Mouse (Mus musculus) ovary, adult 18-20 months (tissue): ENCODE measurements around the gene Eif2b2.

Source experiments
- DNase-seq: peaks from one replicate; pipeline ENCODE4 v3.0.0; 2022; ENCODE audit warnings: low spot score, mixed read lengths

Gene Eif2b2

DNA sequence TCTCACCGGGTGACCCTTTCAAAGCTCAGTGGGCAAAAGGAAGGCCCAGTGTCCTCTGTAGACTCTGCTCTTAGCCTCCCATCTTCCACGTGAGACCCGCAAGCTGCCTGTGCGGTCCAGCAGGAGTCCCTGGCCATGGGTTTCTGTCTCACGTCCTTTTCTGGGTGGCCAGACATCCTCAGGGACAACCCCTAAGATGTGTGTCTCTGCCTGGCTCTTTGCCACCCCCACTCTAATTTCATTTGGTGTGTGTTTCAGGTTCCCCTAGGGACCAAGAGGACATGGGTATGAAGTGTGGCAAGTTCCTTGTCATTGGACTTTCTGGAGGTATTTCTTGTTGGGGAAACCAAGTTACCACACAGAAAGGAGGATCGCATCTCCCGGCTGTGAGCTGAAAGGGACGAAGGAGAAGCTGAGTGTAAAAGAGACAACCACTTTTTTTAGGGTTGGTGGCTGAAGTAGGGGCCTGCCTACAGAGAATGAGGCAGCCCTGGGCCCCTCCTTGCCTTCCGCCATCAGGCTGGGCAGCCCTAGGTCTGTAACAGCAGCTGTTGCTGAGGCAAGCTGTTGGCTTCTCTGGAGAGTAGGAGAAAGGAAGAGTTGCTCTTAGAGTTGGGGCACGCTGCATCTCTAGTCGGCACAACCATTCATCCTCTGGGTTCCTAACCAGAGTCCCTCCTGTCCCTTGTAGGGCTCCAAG lies 25.2 kb upstream of the Eif2b2 start:
- DNase-seq, result no peak

DNA sequence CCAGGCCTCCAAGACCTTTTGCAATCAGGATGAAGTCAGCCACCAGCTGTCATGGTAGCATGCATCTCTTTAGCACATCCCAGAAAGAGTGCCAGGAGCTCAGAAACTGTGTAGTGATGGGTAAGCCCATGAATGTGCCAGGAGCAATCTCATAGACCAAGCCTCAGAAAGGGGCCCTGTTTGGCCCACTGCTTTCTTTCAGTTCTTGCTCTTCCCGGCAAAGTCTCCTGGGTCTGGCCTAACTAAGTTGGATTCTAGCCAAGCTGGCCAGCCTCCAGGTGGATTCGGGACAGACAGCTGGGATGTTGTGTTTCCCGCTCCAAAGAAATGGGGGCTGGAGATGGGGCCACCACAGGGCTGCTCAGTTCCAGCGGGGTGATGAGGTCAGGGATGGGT lies 24.7 kb upstream of the Eif2b2 start:
- DNase-seq, result peak; percentile 29

DNA sequence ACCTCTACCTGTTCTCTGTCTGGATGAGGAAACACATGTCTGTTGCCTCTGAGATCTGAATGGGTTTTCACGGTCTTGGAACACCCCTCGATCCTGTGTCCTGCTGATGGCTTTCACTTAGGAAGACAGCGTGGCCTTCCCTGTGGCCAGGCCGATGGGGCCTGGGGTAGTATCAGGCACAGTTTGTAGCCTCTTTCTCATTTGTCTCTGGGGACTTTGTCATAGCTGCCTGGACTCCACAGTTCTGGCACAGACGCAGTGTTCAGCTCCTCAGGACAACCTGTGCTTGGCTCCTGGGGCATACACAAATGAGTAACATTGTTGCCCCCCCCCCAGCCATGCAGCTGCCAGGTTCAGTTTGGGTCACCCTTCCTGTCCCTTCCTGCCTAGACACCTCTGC lies 24.2 kb upstream of the Eif2b2 start:
- no peak for DNase-seq

DNA sequence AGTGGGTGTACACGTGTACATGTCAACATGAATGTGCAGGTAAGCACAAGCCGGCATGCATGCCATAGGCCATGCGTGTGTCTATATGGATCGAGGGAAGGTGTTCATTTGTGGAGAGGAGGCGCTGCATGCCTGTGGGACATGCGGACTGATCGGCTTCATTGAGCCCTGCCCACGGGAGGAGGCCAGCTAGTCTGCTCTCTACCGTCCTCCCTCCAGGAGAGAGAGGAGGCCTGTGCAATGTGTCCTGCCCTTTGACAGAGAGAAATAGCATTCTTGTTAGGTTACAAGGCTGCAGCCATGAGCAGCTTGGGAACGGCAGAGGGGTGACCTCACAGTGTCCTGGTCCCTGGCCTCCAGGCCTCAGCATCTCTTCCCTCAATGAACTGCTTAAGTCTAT lies 23.1 kb upstream of the Eif2b2 start:
- DNase-seq, result no peak

DNA sequence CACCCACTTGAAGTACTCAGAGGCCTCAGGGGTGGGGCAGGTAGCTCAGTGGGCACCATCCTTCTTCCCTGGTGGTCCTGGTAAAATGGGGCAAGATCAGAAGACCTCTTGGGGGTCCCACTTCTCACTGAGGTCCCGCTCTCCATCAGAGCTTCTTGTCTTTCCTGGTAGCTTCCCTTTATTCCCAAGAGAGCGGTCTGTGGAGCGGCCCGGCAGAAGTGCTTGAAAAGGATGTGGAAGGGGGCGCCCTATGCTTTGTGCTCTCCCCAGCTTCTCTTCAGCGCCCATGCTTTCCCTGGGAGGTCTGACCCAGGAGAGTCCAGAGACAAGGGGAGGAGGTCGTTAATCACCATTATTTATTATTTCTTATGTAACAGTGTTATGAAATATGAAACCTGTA lies 21.9 kb upstream of the Eif2b2 start:
- DNase-seq, result no peak

DNA sequence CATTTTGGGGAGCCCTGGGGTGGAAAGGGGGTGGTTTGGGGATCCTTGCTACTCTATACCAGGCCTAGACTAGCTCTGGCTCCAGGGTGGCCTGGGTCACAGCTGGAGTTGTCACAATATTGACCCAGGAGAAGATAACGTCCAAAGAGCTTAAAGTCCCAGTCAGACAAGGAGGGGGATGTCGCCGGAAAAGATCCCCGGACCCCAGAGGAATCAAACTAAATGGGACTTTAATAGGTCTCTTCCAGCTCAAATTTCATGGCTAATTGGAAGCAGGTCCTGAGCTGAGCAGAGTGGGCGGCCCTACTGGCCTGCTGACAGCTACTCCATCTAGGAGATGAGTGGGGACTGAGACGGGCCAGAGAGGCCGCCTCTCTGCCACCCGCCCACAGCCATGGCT lies 21.3 kb upstream of the Eif2b2 start:
- DNase-seq, result no peak

DNA sequence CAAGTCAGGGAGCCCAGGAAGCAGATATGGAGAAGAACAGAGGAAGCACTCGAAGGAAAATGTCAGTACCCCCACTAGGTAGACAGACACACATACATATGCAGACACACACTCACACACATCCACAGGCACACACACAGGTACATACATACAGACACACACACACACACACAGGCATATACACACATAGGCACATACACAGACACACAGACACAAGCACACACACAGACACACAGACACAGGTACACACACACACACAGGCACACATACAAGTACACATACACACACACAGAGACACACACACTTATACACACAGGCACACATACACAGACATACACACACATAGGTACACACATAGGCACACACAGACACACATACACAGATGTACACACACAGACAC lies 19.3 kb upstream of the Eif2b2 start:
- no peak for DNase-seq

DNA sequence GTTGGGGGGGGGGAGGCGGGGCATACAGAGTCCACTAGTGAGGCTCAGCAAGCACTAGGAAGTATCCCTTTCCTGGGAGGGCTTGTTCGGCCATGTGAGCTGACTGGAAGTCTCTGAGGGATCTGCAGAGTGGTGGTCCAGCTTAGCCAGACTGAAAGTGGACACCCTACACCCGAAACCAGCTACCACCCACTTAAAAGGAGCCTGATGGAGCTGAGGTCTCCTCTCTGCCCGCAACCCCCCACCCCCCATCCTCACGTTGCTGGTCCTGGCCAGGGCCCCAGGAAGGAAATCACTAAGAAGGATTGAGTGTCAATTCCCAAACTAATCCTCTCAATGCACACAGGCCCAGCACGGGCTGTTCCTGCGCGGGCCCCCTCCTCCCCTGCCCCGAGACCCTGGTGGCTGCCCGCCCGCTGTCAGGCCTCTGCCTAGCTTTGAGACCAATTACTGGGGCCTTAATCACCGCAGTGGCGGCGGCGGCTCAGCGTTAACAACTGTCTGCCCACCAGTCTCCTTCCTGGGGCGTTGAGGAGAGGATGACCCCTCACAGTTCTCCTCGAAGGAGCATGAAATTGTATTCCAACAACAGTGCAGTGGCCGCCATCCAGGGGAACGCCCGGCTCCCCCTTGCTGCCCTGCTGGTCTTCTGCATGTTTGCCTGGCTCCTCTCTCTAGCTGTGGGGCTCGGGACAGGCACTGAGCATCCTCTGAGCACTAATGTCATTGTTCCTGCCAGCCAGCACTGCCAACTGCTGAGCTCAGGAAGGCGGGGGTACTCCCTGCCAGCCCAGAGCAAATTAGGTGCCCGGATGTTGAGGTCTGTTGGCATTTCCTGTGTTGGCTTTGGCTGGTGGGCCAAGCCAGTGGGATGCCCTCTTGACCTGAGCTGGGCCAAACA lies 18.1 kb upstream of the Eif2b2 start:
- no peak for DNase-seq

DNA sequence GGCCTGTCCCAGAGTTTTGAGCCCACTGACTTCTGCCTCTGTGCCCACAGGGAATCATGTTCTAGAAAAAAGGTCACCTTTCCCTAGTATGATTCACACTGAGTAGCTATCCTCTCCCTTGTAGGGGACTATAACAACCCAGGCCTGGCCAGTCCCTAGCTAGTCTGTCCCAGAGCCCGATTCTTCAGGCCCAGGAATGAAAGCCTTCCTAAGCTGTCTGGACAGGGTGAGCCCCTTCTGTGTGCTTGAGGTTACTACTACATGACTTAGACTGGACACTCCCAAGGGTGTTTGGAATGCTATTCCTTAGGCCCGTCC lies 17.5 kb upstream of the Eif2b2 start:
- DNase-seq, result no peak

DNA sequence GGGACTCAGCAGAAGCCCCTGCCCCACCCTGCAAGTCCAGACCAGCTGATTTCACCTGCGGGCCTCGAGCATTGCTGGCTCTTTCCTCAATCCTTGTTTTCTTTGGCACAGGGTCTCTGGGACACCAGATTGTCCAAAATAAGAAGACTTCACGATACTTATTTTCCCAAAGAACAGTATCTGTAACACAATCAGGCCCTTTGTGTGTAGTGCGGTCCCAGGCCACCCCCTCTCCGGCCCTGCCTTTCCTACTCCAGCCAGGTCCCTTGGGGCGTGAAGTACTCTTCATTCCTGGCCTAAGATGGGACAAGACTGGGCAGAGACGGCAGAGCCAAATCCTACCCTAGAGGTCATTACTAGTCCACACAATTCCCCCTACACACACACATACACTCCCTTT lies 17.1 kb upstream of the Eif2b2 start:
- no peak for DNase-seq

DNA sequence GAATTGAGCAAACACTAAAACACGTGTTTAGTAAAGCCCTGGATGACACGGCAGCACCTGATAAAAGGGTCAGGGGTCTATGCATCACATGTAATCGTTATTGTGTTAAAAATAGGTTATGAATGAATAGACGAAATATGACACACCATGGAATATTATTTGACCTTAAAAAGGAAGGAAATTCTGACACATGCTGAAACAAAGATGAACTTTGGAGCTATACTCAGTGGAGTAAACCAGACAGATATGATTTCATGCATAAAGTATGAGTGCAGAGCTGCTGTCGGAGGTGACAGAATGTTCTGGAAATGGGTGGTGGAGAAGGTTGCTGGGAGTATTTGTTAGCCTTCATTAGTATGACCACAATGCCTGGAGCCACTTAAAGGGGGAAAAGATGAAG lies 15.6 kb upstream of the Eif2b2 start:
- no peak for DNase-seq

DNA sequence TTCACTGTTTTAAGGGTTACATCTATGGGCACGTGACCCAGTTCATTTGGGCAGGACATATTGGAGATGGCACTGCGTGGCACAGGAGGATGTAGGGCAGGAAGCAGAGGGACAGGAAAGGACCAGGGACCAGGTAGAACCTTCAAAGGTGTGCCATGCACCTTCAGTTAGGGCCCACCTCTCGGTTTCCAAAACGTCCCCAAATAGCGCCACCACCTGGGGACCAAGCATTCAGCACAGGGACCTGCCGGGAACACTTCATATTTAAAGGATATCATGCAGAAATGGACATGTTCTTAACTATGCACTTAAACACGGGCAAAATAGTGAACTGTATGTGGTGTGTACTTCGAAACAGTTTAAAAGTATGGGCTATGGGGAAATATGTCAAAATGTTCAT lies 15.2 kb upstream of the Eif2b2 start:
- no peak for DNase-seq

DNA sequence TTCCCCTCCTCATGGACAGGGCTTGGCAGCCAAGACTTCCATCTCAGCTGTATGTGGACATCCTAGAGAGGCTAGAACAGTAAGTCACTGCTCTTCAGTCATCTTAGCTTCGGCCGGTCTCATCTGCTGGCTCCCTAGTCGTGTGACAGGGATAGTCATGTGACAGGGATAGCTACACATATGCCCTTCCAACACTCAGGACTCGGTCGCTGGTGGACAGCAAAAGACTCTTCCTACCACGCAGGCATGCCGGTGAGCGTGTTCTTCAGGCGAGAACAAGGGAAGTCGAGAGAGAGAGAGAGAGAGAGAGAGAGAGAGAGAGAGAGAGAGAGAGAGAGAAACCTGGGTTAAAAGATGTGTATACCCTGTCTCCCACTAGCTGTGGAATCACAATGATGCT lies 13.9 kb upstream of the Eif2b2 start:
- DNase-seq, result no peak

DNA sequence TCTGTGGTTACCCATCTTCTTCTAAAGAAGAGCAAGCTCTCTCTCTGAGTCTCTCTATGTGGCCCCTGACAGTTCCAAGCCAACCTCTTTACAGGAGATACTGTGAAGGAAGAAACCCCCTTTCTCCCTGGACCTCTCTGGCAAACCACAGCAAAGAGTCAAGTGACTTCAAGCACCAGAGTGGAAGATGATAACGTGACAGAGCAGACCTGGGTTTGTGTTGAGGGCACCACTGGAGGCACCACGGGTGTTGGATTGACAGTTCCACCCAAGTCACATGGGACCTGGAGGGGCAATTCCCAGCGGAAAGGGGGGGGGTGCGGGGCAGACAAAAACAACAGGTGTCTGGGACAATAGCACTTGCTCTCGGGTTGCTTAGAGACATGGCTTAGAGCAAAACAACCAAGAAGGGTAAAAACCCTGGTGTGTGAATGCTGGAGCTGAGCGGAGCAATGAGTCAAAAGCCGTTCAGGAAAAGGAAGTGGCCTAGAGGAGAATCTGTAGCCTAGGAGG lies 10.5 kb upstream of the Eif2b2 start:
- no peak for DNase-seq

DNA sequence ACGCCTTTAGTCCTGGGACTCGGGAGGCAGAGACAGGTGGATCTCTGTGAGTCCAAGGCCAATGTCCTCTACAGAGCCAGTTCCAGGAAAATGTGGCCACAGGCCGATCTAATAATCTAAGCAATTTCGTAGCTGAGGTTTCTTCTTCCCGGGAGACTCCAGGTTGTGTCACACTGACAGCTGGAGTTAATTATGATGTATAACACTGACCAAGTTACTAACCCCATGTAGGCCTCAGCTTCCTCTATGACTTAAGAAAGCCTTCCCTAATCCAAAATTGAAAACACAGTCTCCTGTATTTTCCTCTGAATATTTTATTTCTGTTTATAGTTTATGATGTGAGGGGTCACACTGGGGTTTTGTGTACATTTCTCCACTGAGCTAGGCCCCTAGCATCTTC lies 4.2 kb upstream of the Eif2b2 start:
- no peak for DNase-seq

DNA sequence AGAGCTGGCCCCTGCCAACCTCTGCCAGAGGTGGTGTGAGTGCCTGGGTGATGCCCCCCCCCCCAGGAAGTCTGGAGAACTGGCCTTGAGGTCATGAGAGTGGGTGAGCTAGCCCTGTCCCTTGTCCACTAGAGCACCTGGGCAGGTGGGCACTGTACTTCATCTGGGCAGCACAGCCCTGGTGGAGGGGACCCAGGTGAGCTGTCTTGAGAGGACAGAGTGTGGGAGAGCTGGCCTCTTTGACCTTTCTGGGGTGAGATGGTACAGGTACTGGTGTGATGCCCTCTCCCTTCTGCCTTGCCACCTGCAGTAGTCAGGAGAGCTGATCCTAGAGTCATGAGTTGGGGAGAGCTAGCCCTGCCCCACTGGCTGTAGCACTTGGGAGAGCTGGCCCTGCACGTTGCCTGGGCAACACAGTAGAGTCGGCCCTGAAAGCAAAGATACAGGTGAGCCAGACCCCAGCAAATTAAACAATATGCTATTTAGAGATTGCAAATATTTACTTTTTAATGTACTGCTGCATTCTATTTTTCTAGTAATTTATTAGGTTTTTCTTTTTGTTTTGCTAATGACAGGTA lies 1.5 kb upstream of the Eif2b2 start:
- no peak for DNase-seq

DNA sequence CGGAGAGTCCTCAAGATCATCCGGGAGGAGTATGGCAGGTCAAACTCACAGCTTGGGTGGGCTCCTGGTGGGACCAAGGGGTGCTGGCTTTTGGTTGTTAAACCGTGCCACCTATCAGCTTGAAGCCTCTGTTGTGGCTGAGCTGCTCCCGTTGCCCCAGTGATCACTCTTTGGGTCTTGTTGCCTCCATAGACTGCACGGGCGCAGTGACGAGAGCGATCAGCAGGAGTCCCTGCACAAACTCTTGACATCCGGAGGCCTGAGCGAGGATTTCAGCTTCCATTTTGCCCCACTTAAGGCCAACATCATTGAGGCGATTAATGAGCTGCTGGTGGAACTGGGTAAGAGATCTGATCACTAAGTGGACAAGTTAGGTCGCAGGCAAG lies 617 bp downstream of the Eif2b2 start:
- DNase-seq, result no peak

DNA sequence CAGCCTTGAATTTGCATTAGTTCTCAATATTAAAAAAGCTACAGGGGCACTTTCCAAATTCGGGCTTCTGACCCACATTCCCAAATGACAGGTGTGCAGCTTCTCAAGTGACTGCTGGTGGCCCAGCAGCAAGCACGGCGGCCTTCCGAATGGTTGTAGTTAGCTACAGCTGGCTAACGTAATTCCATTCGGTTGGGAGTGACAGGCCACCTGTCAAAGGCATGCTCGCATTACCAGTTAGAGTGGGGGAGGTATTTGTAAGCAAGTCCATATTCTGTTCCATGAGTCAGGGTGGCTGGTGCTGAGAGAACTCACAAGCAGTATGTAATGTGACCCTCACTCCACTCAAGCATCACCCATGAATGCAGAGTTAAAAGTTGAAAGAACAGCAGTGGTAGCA lies 7.9 kb downstream of the Eif2b2 start:
- no peak for DNase-seq

DNA sequence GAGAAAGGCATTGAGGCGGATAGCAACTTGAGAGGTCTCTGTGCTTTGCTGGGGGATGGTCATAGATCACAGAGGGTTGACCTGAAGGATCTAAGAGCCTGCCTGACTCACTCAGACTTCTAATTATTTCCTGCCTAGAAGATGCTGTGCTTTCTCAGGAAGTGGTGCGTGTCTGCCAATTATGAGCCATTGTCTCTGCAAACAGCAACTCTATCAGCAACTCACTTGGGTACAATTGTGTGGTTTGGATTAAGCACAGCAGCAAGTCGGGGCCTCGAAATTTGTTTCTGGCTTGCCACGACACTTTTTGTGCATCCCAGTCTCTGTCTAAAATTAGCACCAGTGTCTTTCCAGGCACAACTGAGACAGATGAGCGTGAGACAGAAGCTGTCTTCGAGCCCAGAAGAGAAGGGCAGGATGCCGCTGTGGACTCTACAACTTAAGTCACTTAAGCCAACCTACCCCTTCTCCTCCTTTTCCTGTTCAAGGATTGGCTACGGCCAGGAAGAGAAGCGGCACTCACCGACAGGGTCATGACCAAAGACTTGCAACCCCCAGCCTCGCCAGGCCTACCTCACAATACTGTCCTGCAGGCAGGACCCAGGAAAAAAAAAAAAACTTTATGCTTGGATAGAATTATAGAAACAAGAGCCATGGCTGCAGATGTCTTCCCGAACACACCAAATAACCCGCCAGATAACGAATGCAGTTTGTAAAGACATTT lies 8.8 kb downstream of the Eif2b2 start:
- no peak for DNase-seq

DNA sequence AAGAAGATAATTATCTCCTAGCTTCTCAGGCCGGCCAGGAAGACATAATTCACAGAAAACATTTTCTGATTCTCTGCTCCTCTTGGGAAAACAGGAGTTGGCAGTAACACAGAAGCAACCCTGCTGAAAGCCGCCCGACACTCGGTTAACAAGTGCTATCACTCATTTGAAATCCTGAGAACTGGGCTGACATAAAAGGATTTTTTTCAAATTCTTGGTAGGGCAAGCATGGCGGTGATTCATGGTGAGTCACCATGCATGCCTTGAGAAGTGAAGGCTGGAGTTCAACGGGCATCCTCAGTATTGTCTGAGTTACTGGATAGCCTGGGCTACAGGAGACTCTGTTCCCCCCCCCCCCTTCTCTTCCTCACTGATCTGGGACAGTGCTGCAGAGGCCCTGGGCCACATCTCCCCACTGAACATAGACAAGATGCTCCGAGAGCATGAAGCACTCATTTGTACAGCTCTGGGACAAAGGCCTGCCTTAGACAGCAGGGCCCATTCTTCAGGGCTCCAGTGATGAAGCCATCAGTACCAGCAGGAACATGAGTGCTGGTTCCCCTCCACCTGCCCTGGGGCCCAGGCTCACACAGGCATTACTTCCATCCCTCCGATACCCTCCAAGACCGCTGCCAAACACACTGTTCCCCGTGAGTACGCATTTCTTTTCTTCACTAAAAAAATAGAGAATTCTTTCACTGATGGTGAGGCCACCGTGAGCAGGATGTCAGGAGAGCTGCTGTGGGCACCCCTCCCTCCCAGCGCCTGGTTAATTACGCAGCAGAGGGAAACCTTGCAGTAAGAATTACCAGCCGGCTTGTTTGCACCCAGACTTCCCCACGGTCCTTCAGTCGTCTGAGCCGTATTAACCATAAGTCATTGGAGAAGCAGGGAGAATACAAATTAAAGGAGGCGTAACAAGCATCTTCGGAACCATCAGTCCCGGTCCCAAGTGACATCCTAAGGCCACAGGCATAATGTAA lies 14.4 kb downstream of the Eif2b2 start:
- peak; percentile 6 for DNase-seq

DNA sequence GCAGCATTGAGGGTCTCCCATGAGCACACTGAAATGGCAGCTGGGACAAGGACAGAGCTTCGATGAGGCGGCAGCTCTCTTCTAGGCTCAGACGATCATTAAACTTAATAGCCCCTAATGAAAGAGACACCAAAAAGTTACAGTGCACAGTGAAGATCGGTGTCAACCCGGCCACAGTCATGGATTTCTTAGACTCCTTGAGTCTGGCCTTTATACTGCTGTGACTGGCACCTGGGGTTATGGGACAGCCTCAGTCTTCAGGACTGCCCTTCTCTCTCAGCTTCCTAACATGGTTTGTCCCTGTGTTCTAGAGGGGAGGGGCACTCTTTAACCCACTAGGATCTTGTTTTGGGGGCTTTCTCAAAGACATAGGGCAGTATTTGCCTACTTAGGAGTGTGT lies 18.3 kb downstream of the Eif2b2 start:
- DNase-seq, result no peak
